Mouse (Mus musculus) c-Kit-positive CD71-negative TER-119-negative erythroid progenitor cells, embryonic 14.5 days (primary cell): ENCODE data around the gene Acly.

Source experiments
- DNase-seq: peaks from one replicate; pipeline ENCODE4 v3.0.0-alpha.2; 2013; ENCODE audit warnings: low read depth

The Acly gene

DNA sequence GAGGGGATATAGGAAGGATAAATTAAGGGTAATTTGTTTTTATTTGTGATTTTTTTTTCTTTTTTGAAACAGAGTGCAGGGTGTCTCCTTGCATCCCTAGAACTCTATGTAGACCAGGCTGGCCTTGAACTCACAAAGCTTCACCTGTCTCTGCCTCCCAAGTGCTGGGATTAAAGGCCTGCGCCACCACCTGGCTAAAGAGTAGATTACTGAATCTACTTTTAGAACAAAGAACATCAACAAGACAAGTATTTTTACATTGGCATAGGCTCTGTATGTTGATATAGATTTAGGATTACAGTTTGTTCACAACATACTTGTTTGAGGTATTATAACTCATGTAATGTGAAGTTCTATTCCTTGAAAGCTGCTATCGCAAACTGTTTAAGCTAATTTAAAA lies 17.2 kb downstream of the Acly start:
- no peak for DNase-seq

DNA sequence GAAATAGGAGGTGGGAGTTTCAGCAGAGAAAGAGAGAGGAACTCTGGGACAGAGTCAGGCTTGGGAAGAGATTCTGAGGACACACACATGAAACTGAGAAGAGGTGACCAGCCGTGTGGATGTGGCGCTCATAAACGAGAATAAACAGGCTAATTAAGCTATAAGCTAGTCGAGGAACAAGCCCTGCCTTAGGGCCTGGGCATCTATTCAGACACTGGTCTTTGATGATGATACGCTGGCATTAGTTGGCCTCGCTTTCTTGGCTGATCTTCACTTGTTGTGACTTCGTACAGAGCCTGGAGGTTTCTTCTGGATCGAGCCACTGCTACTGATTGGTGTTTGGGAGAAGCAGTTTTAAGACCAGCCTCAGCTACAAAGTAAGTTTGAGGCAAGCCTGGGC lies 21.8 kb downstream of the Acly start:
- no peak for DNase-seq

DNA sequence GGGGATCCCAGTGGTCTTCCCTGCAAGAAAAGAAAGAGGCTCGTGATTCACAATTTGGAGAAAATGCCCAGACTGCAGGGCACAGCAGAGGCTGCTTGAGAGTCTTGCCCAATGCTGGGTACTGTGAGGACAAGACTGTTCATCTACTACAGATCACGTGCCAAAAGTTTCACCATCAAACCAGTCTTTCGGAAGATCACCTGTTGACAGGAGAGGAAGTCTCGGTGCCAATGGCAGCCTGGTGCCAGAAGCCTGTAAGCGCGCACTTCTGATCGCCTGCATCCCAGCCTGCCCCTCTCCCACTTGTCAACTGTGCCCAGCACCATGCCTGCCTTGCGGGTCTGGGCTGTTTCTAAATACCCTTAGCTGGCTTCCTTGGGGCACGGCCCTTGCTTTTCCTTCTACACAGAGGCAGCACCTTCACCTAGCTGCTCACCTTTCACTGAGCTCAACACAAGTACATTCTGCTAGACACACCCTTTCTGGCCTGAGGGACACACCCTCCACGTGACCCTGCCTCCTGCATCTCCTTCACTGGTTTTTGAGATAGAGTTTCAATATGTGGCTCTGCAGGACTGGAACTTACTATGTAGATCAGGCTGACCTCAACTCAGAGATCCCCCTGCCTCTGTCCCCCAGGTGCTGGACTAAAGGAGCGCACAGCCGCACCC lies 22.7 kb downstream of the Acly start:
- no peak for DNase-seq

DNA sequence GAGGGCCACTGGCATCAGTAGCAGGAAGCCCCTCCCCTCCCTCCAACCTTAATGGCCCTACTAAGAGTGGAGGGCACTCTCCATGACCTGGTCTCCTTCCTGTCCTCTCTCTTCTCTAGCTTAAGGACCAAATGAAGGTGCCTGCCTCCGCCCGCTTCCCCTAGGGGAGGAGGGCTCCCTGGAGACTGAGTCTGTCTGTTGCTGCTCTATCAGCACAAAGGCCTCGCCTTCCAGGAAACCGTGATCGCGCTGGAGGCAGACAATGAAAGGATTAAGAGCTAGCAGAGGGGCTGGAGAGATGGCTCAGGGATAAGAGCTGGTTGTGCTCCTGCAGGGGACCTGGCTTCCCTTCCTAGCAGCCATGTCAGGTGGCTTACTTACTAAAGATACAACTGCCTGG lies 26.5 kb downstream of the Acly start:
- no peak for DNase-seq

DNA sequence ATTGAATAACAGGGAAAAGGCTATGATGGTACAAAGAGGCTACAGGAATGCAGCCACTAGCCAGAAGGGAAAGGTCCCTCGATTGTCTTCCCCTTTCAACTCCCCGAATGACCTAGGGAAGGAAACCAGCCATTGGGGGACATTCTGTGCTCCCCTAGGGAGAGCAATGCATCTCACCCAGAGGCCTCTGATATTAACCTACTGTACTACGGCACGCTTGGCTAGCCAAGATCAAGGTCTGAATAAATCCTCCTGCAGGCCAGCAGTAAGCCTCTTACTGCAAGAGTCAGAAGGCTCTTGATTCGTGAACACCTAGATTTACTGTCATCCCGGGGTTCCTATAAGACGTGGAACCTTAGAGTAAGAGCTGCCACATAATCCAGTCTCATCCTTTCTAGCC lies 27.1 kb downstream of the Acly start:
- no peak for DNase-seq

DNA sequence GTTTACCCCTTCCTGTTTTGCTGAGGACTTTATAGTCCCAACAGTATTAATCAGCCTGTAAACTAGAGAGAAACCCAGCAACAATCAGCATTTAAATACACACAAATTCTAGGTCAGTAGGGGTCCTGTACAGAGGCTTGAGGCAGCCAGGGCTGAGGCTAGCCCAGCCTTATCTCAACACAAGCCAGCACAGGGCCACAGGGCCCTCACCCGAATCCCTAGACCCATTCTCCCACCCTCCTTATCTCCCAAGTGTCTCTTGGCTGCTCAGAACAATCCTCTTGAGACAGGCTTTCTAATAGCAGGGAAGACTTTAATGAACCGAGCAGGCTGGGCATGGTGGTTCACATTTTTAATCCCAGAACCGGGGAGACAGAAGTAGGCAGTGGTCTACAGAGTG lies 27.6 kb downstream of the Acly start:
- DNase-seq, result no peak

DNA sequence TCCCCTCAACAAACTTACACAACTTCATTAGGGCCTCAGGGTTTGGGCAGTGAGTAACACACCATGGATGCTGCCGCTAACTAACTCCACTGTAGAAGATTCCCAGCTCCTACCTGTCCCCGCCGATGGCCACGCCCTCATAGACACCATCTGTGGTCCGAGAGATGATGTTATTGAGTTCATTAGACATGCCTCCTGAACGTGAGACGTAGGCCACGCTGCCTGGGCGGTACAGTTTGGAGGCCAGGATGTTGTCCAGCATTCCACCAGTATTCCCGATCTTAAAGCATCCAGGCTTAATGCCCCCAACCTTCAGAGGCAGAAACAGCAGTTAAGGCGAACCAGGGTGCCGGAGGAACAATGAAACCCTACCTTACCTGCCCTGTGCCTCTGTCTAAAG lies 34.0 kb downstream of the Acly start:
- DNase-seq, result no peak

DNA sequence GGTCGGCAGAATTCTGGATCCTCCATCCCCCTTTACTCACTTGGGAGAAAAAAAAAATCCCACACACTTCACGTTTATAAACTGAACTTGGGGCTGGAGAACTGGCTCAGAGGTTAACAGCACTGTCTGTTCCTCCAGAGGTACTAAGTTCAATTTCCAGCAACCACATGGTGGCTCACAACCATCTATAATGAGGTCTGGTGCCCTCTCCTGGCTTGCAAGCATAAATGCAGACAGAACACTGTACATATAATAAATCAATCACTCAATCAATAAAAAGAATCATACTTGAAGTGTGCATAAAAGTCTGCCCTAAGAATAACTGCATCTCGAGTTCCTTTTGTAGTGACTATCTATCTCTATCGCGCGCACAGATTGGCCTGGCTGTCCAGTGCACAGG lies 36.8 kb downstream of the Acly start:
- no peak for DNase-seq

DNA sequence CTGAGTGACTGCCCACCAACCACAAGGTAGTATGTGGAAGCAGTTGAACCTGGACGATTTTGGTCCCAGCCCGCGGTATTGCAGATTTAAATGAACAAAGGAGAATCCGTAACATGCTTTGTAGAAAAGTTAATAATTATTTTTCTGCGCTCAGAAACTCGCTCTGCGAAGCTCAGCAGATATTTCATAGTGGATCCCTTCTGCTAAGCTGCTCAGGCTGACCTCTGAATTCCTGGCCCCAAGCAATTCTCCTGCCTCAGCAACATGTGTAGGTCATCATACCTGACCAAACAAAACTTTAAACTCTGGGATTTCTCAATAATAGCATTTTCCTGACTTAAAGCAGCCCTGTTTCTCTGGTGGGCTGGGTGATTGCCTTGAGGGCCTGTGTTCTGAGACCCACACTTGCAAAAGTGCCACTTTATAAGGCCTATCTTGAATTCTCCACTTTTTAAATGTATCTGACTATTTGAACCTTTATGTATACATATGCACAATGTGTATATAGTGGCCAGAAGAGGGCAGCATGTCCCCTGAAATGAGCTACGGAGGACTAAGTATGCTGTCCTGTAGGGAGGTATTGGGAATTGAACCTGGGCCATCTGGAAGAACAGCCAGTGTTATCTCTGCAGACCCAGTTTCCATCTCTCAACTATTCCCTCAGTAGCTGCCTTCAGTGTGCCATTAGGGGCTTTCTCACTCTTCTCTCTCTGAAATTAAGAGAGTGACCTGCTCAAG lies 41.8 kb downstream of the Acly start:
- no peak for DNase-seq

DNA sequence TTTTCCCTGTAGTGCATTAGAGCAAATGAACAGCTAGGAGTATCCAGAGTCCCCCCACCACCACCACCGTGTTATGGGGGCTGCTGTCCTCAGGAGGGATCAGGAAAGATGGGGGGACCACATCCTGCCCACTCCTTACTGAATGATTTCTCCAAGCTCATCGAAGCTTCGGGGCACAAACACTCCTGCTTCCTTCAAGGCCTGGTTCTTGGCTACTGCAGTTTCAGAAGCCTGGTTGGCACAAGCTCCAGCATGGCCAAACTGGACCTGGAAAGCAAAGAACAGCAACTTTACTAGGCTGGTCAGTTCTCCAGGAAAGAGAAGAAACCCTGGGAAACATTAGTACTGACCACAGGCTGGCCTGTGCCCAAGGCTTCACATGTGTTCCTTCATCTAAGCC lies 43.3 kb downstream of the Acly start:
- DNase-seq, result no peak

DNA sequence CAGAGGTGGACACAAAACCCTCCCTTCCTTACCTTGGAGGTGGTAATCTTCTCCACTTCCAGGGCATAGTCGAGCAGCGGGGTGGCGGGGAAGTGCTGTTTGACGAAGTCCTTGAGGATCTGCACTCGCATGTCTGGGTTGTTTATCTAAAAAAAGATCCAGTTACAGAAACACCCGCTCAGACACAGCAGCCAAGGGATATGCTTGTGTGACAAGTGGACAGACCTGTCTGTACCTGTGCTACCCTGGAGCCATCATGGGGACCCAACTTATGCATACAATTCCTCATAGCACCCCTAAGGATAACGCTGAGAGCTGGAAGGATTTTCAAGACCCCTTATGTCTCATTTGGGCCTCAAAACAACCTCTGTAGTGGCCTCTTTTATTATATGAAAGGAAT lies 48.6 kb downstream of the Acly start:
- no peak for DNase-seq

DNA sequence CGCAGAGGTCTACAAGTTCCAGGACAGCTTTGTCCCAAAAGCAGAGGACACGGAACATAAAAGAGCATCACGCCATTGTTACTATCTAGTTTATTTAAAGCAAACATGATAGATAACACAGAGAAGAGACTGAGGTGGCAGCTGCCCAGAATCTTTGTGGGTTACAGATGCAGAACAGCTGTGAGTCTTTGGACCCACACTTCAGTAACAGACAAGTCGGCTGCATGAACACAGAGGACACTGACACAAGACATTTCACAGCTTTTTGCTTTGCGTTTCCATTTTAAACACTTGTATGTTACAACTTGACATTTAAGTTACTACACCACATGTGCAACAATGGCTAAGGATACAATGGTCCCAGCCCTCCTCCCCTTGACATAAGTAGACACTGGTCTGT lies 51.5 kb downstream of the Acly start:
- no peak for DNase-seq

DNA sequence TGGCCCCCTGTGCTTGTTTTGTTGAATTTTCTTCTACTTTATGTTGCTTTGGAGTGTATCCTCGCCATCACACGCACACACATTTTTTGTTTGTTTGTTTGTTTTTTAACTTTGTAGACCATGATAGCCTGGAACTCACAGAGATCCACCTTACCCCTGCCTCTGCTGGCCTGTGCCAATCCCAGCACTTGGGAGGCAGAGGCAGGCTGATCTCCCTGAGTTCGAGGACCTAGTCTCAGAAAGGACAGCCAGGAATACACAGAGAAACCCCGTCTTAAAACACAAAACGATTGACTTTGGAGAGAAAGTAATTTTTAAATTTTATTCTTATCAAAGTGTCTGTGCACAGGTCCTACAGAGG lies 54.9 kb downstream of the Acly start:
- no peak for DNase-seq

DNA sequence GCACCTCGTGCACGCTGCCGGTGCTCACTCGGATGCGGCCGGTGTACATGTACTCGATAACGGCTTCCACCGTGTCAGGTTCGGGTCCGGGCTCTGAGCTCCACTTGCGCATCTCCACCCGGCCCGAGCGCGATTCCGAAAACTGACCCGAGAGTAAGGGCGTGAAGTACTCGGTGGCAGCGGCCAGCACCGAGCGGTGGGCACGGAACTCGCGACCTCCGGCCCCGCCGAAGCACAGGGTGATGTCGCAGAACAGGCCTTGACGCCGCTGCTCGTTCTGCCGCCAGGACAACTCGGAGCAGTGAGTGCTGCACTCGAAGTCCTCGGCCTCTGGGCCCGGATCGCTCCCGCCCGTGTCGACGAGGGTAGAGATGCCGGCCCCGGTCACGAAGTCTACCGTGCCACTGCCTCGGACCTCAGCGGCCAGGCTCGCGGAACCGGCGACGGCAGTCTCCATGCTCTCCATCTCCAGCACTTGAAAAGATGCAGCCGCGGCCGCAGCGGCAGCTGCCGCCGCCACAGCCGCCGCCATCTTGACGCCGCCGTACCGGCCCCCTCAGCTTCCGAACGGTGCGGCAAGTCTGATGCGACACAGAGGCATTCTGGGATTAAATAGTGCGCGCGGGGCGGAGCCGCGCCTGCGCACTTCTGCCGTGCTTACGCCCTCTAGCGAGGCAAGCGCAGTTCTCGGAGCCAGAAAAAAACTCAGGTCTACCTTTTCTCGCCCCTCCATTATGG lies 55.4 kb downstream of the Acly start, which contains the start of gene Klhl11:
Klhl11 (minus strand) TSS at position 545 of the 738 bp plus-strand sequence.
- DNase-seq, result peak; percentile 85

DNA sequence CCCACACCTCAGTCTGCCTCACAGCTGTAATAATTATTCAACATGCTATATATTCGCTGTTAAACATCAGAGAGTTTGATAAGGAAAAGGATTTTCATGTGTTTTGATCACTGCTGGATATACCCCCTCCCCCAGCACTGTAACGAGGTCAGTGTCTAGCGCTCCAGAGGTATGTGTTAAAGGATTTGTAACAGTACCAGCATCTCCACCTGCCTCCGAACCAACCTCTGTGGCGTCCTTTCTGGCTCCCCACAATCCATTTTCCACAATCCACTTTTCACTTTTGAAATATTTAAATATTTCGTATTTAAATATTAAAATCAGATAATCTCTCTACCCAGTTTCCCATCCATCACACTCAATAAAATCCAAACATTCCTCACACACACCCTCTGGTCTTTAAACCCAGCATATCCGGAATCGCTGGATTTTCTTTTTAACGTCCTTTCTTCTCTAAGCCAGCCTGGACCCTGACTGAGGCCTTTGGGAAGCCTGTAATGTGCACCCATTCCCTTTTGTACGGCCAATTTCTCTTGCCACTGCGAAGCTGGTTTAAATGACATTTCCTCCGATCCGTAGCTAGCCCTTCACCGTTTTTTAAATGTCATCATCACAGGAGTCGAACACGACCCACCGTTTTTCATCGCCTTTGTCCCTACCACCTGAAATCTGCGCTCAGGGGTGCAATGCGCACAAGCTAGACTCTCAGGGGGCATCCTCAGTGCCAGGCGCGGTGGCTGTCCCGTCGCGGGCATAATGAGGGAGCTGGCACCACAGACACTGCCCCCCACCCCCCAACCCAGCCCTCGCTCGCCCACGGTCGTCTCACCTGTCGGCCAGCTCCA lies 56.2 kb downstream of the Acly start:
- DNase-seq, result no peak

DNA sequence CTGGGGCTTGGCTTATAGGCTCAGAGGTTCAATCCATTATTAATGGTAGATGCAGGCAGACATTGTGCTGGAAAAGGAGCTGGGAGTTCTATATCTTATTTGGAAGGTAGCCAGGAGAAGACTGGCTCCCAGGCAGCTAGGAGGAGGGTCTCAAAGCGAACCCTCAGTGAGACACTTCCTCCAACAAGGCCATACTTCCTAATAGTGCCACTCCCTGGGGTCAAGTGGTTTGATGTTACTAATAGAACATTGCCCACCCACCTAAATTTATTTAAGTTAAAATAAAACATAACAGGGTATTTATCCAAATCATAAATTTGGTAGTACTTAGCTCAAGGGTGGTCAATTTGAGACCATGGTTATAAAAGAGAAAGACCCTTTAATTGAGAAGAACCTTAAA lies 62.0 kb downstream of the Acly start:
- no peak for DNase-seq

DNA sequence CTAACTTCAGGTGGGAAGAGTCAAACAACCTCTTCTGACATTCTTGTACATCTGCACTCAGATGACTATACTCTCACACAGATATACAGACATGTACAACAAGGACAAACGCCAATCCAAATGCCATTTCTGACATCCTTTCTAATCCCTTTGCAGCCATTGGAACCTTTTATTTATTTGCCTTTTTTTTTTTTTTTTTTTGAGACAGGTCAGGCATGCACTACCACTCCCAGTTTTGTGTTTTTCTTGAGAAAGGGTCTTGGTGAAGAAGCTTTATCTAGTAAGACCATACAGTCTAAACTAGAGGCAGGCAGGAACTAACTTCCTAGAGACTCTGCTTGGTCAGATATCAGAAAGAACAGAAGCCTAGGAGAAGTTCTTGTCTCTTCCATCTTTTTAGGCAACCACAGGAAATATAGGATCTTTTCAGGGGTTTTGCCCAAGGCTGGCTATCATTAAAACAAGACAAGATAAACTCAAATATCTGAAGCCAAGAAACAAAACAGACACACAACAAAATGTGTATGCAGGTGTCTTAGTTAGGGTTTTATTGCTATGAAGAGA lies 62.5 kb downstream of the Acly start:
- no peak for DNase-seq

DNA sequence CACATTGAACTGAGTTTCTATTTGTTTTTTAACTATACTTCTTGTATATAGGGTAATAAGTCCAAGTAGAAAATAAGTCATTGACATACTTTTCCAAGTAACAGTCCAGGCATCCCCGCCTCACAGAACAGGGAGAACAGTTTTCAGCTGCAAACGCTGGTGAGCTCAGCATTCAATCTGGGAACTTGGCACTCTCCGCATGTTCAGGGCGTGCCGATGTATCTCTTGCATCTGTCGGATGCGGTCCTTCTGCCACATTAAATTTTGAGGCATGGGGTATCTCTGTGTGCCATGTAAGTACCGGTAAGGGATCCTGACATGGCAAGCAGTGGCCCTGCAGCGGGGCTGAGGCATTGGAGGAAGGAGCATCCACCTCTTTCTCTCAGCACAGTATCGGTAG lies 65.1 kb downstream of the Acly start:
- DNase-seq, result no peak

DNA sequence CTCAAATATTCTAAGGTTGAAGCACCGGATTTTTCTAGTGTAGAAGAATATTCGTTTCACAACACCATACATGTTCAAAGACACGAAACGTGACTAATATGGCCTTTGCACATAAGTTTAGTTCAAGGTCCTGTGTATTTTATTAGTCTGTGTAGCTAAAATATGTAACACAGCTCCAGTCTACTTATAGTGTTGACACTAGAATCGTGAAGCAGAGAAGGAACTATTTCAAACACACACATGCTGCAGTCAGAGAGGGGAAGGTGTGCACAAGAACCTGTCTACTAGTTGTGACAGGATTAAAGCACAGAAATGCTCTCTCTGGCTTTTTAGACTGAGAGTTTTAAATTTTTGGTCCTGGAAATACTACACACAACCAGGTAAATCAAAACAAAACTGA lies 70.1 kb downstream of the Acly start:
- no peak for DNase-seq

DNA sequence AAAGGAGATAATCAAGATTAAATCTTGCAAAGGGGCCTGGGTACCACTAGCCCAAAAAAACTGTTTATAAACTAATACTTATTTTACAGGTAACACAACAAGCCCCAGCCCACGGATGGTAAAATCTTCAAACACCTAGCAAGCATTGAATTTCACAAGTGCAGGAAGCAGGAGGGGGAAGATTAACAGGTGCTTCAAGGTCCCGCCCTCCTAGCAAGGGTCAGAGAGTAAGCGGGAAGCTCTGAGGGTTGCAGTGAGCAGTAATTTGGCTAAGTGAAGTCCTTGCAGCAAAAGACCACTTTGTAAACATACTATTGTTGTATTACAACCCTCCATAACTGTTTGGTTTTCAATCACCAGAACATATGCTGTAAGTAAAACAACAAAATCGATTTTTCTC lies 70.6 kb downstream of the Acly start:
- DNase-seq, result no peak

DNA sequence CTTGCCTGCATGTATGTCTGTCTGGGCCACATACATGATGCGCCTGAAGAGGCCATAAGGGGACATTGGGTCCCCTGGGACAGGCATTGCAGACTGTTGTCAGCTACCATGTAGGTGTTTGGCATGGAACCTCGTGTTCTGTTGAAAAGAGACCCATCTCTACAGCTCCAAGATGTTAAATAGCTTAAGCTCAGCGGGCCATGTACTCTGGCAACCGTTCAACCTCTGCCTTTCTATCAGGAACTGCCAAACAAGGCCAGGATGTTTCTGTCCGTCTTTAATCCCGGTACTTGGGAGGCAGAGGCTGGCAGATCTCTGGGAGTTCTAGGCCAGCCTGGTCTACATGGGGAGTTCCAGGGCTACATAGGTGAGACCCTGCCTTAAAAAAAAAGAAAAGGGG lies 85.2 kb downstream of the Acly start:
- no peak for DNase-seq

DNA sequence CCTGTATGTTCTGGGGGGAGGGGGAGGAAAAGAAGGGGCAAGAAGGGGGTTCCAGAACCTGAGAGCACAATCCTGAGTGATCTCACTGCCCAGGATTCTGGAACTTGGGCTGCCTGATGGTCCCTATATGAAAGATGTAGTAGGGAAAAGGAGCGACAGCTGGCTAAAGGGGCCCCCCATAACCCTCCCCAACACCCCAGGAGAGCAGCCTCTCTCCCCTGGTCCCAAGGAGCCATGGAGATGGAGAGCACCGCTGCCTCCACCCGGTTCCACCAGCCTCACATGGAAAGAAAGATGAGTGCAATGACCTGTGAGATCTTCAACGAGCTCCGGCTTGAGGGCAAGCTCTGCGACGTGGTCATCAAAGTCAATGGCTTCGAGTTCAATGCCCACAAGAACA lies 86.0 kb downstream of the Acly start, which contains the start of the genes Nt5c3b and Klhl10:
Nt5c3b (minus strand) TSS at position 12 of the 400 bp plus-strand sequence.
Klhl10 (plus strand) TSS at position 121 of the 400 bp plus-strand sequence.
- no peak for DNase-seq
